Mouse (Mus musculus) thymus, adult 18-20 months (tissue): ENCODE measurements around the gene Smcr8.
"Not testable (repeated sequence)": the region's sequence is repeated elsewhere in the genome, so short reads cannot be mapped to it uniquely, and the experiment has no call there.

Experiments
- DNase-seq, 2 experiments: peaks; one replicate each; pipeline ENCODE4 v3.0.0; 2022; ENCODE audit warnings: mixed read lengths in 2 of 2

Gene Smcr8

DNA sequence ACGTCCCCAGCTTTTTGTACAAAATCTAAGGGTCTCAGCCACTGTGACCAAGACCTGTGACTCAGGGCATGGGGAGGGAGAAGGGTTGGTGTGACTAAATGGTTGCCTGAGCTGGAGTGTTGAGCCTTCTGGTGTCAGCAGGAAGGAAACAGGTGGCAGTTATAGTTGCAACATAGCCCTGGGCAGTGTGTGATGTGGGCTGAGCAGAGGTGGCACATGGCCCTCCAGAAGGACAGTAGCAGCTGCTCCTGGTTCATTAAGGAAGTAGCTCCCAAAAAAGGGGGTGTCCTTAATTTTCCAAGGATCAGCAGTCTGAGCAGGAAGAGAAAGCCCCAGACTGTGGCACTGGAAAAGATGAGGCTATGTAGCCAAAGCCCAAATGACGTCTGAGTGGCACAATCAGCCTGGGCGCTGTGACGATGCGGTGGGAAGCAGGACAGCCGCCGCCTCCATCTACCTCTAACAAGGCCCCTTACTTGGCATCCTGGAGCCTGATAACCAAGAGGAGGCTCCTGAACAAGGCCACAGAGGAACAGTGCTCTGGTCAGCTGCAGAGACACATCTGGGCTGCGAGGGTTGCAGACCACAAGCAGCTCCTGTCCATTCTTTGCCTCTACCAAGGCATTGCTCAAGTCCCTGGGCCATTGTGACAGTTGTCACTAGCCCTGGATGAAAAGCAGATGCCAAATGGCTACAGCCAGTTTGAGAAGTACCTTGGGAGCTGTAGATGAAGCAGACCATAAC is 7.0 kb downstream of the Smcr8 start:
- no peak for DNase-seq

DNA sequence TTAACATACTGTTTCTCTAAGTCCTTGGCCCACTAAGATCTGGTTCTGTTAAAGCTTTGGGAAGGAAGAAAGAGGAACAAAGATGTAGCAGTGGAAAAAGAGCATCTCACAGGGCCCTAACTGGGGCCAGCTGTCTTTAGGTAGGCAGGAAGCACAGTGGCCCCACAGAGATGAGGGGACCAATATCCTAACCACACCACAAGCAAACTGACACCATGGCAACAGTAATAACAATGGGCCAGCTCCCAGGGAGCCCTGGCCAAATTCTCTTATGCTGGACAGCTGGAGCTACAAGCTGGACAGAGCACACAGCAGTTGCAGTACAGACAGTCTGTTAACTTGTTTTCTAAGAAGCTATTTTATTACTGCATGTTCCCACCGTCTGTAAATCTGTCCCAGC is 10.3 kb downstream of the Smcr8 start:
- DNase-seq: no peak

DNA sequence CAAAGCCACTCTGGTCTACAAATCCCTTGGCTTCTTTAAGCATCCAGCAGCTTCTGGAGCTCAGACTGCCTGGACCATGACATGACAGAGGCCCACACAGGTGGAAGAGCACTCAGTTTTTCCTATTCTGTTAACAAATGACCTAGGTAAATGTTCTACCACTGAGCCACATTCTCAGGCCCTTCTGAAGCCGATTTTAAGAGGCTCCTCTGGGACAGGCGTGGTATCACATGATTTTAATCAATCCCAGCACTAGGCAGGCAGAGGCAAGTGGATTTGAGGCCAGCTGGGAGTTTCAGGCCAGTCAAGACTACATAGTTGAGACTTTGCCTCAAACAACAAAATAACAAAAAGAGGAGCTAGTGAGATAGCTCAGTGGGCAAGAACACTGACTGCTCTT is 13.1 kb downstream of the Smcr8 start:
- no peak for DNase-seq

DNA sequence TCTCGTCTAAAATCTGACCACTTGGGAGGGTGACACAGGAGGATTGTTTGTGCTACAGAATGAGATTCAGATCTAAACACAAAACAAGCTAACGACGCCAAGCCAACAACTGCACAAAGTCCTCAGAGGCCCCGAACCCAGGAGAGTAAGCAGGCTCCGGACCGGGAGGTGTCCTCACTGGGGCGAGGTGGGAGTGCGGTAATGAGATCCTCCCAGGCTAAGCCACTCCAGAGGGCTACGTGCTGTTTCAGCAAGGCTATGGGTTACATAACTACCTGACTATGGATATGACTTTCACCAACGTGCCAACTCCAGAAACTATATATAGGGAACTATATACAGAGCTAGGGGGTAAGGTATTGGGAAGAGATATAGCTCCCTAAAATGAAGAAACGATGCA is 19.0 kb downstream of the Smcr8 start:
- DNase-seq: no peak

DNA sequence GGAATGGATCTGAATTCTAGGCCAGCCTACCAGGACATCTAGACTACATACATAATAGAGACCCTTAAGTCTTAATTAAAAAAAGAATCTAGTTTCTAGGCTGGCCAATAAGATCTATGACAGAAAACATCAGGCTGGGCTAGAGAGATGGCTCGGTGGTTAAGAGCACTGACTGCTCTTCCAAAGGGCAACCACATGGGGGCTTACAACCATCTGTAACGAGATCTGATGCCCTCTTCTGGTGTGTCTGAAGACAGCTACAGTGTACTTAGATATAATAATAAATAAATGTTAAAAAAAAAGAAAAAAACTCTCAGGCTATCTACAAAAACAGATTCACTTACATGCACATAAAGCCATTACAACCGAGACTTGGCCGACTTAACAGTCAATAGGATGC is 22.7 kb downstream of the Smcr8 start:
- DNase-seq: no peak

DNA sequence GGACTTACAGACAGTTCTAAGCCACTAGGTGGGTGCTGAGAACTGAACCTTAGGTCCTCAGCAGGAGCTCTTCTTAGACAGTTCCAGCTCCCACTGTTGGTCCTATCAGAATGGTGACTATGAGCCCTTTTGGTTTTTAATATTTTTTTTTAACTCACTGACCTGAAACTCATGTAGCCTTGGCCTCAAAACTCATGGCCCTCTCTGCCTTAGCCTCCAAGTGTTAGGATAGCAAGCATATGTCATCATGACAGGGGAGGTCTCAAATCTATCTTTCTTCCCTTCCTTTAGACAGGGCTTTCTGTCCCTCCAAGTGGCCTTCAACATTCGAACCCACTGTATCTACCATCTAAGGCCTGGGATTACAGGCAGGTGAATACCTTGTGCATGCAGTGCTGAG is 23.6 kb downstream of the Smcr8 start:
- DNase-seq: no peak

DNA sequence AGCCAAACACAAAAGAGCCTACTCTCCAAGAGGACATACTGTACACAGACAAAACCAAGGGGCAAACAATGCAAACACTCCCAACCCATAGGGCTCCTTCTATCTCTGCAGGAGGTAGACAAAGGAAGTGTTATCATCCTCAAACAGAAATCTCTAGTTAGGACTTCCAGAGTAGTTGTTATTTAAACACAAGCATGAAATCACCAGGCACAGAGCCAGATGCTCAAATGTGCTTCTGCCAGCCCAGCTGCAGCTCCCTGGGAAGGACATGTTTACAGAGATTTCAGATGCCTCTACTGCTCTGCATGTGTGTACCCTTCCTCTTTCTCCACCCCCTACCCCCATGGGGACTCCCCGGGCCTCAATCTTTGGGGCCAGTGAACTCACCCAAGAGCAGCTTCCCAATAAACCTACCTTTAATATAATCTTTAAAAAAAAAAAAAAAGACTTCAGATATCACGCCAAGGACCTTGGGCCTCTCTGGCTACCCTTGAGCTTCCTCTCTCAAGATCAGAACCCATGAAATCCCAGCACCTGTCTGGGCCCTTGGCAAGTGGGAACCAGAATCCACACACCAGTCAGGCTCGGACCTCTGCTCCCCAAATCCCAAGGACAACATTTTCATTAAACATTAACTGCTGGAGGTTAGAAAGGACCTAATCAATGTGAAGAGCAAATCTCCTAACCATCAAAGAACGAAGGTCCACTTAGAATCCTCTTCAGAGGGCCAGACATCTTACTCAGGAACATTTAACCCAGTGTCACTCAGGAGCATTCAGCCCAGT is 31.2 kb downstream of the Smcr8 start:
- DNase-seq: no peak

DNA sequence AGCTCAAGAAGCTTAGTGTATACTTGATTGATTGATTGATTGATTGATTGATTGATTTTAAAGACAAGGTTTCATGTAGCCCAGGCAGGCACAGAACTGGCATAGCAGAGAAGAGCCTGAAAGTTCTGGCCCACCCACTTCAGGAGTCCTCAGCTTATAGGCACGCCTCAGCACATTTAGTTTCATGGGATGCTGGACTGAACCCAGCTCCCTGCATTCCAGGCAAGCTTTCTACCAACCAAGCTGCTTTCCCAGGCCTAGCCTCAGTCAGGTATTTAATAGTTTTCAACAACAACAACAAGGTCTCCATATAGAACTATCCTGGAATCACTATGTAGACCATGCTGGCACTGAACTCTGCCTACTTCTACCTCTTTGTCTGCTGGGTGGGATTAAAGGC is 32.2 kb downstream of the Smcr8 start:
- no peak for DNase-seq

DNA sequence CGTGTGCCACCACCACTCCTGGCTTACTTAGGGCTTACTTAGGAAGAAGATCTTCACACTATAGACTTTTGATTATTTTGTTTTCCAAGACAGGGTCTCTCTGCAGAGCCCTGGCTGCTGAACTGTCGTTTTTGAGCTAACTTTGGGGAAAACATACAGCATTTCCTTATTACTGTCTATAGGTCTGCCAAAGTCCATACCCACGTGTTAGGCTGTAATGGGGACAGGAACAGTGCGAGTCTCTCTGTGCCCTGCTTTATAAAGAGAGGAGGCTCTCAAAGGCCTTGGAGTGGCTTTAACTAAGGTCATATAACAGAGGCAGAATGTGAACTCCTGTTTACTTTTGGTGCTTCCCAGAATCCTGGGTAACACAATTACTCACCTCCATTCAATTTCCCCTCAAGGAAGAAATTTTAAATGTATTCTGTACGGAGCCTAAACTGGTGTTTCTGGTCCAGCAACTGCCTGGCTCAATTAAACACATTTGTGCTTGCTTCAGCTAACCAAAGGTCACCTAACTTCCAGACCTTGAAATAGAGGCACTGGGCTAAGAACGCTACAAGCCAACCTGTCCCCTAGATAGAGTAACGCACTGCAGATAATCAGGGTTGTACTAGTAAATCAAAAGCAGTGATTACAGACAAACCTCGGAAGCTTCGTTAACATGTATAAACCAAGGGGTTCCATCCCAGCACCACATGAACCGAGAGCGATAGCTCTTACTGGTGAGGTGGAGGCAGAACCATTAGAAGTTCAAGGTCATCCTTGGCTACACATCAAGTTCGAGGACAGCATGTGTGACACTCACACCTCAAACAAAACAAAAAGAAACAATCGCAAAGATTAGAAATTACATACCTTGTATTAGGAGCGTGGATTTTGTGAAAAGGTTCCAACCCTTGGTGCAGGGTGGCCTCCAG is 33.0 kb downstream of the Smcr8 start:
- no peak for DNase-seq

DNA sequence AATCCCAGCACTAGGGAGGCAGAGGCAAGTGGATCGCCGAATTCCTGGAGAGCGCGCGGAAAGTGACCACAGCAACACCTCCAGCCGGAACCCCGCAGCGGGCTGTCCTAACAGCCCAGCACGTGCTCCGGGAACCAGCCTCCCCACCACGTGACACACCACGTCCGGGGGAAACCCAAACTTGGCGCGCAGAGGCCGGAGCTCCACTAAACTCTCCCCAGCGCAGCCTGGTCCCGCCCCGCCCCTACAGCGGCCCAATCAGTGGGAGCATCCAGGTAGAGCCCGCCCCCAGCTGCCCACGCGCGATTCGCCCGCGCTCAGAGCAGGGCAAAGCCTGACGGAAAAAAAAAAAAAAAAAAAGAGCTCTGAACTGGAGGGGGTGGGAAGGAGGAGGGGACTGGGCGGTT is 33.7 kb downstream of the Smcr8 start:
- peak; percentile 92 to 94 for DNase-seq

DNA sequence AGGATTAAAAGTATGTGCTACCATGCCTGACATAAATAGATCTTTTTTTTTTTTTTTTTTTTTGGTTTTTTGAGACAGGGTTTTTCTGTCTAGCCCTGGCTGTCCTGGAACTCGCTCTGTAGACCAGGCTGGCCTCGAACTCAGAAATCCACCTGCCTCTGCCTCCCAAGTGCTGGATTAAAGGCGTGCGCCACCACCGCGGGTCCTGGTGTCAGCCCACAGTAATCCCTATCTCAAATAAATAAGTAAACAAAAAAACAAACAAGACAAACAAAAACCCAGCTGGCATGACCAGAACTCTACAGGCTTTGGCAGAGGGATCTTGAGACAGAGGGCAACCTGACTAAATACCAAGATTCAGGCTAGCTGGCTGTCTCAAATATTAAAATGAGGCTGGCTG is 34.3 kb downstream of the Smcr8 start, which contains the start of gene Shmt1:
TSS of gene Shmt1 (minus strand) at position 101 of the 400 bp plus-strand sequence.
- not testable (repeated sequence) for DNase-seq

DNA sequence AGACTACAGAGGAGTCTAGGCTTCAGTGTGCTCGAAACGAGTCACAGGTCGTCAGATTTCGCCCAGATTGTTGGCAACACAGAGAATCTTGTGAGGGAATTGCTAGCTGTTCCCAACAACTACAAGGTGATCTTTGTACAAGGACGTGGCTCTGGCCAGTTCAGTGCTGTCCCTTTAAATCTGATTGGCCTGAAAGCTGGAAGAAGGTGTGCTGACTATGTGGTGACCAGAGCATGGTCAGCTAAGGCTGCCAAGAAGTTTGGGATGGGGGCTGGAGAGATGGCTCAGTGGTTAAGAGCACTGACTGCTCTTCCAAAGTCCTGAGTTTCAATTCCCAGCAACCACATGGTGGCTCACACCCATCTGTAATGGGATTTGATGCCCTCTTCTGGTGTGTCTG is 39.1 kb downstream of the Smcr8 start:
- DNase-seq: no peak

DNA sequence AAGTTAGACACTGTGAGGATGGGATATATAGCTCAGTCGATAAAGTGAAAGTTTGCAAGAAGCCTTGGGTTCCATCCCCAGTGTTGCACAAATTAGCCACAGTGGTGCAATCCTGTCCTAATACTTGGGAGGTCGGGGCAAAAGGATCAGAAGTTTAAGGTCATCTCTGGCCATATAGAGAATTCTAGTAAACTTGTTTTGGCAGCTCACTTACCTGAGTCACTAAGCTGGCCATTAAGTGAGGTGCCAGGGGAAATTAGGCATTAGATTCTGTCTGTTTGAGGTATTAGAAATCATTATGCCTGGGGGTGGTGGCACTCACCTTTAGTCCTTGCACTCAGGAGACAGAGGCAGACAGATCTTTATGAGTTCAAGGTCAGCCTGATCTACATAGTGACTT is 46.4 kb downstream of the Smcr8 start:
- no peak for DNase-seq

DNA sequence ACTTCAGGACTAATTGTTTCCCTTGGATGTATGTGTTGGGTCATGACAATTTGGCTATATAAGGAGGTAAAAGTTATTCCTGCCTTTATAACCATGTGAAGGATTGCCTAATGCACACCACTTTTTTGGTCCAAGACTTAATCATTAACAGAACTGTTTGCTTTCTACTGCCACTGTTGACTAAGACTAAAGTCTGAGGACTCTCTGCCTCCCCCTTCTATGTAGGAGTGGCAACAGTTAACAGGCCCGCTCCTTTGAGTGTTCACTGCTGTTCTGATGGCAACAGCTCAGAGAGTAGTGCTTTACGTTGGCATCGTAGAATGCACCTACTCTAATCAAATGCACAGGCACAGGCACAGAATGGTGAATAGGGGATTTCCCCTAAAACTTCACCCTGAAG is 47.9 kb downstream of the Smcr8 start:
- no peak for DNase-seq

DNA sequence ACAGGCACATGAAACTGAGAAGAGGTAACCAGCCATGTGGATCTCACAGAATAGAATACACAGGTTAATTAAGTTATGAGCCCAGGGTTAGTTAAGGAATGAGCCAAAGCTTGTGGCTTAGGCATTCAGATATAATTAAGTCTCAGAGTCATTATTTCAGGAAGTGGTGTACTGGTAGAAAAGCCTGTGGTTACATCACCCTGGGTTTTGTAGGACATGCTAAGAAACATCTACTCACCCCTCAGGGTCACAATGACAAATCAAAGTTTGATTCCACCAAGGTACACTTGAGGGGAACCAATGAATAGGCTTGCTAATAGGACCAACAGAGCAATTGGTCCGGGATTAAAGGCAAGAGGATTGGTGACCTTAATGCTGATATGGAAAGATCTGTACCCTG is 49.4 kb downstream of the Smcr8 start:
- DNase-seq: no peak

DNA sequence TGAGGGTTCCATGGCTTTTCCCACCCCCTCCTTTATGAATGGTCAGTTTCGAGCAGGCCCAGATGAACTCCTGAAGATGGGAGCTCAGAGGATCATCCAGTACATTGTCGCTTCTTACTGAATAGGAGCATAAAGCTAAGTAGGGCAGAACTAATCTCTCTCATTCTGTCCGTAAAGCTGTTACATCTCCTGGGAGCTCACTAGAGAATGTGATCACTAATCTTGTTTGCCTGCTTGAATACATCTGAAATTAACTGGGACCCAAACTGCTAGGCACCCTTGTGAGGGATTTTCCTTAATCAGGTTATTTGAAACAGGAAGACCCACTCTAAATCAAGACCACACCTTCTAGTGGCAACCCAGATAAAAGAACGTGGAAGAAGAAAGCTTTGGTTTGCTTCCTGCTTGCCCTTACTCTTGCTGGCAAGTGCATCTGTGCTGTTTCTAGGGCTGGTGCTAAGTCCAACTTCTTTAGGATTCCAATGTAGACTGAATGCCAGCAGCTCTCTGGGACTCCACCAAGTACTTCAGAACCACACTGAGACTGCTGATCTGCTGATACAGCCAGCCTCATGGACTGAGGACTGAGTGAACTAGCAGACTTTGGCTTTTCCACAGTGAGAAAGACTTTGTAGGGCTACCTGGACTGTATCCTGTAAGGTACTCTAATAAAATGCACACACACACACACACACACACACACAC is 50.1 kb downstream of the Smcr8 start:
- no peak for DNase-seq

DNA sequence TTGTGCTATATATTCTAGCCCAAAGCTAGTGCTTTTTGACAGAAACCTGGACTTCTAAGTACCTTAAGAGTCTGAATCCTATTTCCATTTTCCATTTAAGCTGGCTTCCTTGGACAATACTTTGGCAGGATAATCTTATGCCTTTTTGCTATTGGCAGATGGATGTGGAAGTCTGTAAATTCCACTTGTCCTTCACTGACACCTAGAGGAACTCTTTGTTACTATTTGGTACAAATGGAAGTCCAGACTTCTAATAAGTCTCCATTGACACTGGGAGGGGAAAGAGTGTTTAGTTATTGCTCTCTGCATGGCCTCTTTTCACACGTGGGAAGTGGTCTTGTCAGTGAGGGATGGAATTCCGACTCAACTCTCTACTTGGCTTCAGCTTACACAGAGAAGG is 51.6 kb downstream of the Smcr8 start:
- DNase-seq: no peak

DNA sequence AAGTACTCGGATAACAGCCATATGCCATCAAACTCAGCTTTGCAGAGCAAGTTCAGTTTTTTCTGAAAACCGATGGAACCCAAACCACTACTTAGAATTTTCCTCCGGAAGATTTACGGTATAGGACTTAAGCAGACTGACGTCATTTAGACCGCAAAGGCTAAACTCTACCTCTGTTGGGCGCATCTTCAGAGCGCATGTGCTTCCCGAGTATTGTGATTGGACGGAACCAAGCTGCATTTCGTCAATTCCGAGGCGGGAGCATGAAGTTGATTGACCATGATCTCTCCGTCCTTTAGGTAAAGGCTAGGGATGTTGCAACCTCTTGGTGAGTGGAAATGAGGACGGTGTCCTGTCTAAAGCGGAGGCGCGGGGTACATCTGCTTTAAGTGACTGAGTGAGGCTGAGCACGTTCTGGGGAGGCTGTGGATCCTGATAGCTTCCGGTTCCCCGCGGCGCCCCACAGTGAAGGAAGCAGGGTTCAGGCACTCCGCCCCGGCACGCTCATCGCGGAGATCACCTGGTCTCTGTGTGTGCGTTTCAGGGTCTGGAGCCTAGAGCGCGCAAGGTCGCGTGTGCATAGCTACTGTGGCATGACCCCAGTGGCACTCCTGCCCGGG is 53.2 kb downstream of the Smcr8 start, which contains the start of gene Dhrs7b:
TSS of gene Dhrs7b (plus strand) at position 199 of the 620 bp plus-strand sequence.
- DNase-seq: peak; percentile 68 to 81

DNA sequence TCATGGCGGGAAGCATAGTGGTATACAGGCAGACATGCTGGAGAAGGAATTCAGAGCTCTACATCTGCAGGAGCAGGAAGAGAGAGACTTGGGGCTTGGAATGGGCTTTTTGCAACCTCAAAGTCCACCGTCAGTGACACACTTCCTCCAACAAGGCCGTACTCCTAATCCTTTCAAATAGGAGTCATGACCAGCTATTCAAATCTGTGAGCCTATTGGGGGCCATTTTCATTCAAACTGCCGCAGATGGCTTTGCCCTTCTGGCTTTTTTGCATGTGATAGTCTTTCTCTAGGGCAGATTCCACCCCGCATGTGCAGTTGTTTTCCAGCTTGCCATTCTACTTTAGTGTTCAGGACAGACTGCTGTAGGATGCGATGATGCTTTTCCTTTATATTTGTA is 59.6 kb downstream of the Smcr8 start:
- no peak for DNase-seq
